Mouse (Mus musculus) ES-E14 (cell line): ENCODE measurements around the gene C2cd4a.

Experiments
- CHD2 ChIP-seq: IDR thresholded peaks from 2 replicates; pipeline ENCODE4 v1.6.1; 2014; ENCODE audit warnings: mild to moderate bottlenecking, low read depth, low read length, inconsistent platforms
- MAFK ChIP-seq: IDR thresholded peaks from 2 replicates; pipeline ENCODE4 v1.6.1; 2014; ENCODE audit warnings: mild to moderate bottlenecking, low read depth, low read length, inconsistent platforms; ENCODE audit not compliant: insufficient read depth
- ZNF384 ChIP-seq: IDR thresholded peaks from 2 replicates; pipeline ENCODE4 v1.6.1; 2012; ENCODE audit warnings: low read depth, low read length, inconsistent platforms

- no peak for TF ChIP-seq ZNF384
- no peak for TF ChIP-seq CHD2
- no peak for TF ChIP-seq MAFK
Observed at GRCm38 (mm10) chr9:67823131-67823530, 9.0 kb downstream of the C2cd4a start.
